Mouse (Mus musculus) retina, postnatal 7 days (tissue): ENCODE measurements around the gene Gm20388.

Experiments
- DNase-seq: peaks from one replicate; pipeline ENCODE4 v3.0.0-alpha.2; 2012; ENCODE audit warnings: low read depth, low spot score

Gm20388 gene

DNA sequence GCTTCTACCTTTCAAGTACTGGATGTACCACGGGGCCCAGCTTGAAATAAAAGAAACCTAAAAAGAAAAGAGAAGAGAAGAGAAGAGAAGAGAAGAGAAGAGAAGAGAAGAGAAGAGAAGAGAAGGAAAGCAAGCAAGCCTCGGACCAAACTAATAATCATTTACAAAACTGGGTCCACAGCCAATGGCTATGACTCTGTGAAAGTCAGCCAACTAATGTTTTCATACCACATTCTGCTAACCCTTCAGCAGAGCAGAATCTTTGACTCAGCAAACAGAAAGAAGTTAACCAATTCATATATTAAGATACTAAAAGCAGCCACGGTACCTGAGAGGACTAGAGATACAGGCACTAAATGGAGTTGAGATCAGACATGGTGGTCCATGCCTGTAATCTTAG, 3381.6 kb downstream of the Gm20388 start:
- DNase-seq: no peak

GRCm38 (mm10) chr8:123292785-123293184, 3382.1 kb downstream of the Gm20388 start:
- DNase-seq: no peak

GRCm38 (mm10) chr8:123298301-123298700, 3387.7 kb downstream of the Gm20388 start:
- no peak for DNase-seq

DNA sequence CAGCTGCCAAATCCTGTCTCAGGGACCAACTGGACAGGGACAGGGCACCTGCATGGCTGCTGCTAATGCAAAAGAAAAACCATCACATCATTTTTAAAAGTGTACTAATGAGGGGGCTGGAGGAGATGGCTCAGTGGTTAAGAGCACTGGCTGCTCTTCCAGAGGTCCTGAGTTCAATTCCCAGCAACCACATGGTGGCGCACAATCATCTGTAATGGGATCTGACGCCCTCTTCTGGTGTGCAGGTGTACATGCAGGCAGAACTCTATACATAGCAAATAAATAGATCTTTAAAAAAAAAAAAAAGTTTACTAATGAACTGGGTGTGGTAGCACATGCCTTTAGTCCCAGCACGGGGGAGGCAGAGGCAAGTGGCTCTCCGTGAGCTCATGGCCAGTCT, 3398.1 kb downstream of the Gm20388 start:
- DNase-seq: no peak

DNA sequence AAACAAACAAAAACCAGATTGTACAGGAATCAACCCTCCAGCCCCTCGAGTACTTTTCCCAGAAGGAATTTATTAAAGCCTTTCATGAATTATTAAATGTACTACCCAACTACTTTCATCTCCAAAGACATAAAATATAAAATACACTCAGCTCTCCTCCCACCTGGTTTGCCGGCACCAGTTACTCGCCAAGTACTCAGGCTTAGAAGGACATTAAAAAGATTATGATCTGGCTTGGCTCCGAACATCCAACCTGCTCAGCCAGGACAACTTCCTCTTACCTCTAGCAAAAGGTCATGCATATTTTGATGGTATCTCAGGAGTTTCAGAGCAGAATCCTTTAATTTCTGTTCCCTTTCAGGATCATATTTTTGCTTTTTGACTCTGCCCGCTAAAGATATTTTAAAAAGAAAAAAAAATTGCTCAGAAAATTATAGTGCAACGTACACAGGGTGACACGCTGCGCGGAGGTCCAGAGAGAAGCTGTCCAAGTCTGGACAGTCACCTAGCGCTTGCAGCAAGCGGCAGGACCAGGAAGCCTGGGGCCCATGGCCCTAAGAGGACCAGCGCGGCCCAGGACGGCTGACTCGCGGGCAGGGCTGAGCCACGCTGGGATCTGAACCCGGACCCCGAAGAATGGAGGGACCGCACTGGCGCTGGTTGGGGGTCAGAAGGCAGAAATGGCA, 3407.3 kb downstream of the Gm20388 start:
- DNase-seq: no peak

GRCm38 (mm10) chr8:123318467-123318911, 3407.8 kb downstream of the Gm20388 start, which contains the start of gene Fanca:
Gene Fanca (minus strand): TSS chr8:123318576.
- peak; percentile 78 for DNase-seq

DNA sequence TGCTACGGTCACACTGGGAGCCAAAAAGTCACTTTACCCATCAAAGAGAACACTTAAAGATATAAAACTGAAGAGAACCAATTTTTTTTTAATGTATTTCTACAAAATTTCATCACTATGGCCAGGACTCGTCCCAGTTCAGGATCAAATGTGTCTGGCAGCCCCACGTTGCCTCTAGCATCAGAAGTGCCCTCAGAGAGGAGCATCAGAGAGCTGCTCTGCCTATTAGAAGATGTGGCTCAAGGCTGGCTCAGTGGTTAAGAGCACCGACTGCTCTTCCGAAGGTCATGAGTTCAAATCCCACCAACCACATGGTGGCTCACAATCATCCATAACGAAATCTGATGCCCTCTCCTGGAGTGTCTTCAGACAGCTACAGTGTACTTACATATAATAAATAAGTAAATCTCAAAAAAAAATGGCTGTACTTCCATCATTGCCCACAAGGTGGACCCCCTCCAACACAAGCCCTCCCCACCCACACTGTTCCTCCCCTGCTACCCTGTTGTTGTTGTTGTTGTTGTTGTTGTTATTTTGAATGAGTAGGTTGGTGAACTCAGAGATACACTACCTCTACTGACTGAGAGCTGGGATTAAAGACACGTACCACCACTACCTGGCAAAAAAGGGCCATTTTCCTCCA, 3409.0 kb downstream of the Gm20388 start:
- DNase-seq: peak; percentile 41

DNA sequence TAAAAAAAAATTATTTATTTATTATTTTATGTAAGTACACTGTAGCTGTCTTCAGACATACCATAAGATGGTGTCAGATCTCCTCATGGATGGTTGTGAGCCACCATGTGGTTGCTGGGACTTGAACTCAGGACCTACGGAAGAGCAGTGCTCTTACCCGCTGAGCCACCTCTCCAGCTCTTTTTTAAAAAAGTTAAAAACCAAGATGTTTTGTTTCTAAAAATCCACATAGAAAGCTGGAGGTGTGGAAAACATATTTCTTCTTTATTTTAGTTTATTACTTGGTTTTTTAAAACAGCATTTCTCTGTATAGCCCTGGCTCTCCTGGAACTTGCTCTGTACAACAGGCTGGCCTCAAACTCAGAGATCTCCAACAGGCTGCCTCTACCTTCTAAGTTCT, 3417.9 kb downstream of the Gm20388 start:
- no peak for DNase-seq

- DNase-seq: no peak
Observed at GRCm38 (mm10) chr8:123329350-123329749, 3418.7 kb downstream of the Gm20388 start.

DNA sequence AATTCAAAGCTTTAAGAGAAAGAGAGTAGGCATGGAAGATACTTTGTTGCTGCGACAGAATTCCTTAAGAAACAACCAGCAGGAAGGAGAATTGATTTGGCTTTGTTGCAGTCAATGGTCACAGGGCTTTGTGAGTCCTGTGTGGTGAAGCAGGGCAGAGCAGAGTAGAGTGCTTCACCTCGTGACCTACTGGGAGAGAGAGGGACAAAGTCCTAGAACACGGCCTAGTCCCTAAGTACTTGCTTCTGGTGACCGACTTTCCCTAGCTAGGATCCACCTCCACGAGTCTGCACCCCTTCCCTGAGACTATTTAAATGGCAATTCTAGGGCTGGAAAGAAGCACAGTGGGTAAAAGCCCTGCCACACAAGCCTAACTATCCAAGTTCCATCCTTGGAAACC, 3419.3 kb downstream of the Gm20388 start:
- no peak for DNase-seq

DNA sequence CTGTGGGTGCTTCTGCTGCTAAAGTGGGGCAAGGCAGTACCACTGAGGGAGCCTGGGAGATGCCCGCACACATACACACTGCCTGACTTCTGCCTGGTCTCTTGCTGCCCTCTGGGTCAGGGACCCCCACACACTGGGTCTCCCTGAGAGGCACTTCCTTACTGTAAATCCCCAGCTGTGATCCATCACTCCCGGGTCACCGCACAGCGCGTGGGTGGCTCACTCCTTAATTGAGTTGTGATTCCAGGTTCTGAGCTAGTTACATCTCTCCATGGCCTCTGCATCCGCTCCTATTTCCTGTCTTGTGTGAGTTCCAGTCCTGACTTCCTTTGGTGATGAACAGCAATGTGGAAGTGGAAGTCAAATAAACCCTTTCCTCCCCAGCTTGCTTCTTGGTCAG, 3420.1 kb downstream of the Gm20388 start:
- DNase-seq: no peak

DNA sequence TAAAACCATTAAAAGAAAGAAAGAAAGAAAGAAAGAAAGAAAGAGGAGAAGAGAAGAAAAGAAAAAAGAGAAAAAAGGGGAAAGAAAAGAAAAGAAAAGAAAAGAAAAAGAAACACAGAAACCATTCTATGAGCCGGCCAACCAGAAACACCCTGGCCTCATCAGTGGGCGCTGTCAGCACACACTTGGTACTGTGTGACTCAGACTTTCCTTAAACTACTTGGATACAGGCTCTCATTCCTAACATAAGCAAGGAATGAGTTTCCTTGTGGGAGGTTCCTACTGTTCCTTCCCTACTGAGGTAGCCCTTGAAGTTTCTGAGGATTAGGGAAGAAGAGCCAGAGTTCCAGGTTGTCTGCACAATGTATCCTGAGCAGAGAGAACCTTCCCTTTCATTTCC, 3420.7 kb downstream of the Gm20388 start:
- no peak for DNase-seq

DNA sequence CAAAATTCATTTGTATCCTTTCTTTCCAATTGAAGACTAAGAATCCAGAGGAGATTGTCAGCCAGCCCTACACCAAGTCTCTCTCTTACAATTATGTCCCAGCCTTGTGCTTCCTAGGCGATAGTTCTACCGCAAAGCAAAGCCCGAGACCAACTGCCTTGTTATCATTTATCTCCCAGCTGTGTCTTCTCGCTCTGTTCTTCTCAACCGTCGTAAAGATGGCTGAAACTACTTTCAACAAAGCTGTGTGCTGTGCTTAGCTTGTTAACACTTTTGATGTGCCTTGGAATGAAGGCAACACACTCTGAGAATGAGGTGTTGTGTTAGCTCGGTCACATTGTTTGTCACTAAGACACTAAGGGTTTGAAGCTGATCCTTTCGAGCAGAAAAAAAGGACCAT, 3421.2 kb downstream of the Gm20388 start:
- no peak for DNase-seq

- peak; percentile 79 for DNase-seq
Observed at GRCm38 (mm10) chr8:123332262-123333090, 3421.8 kb downstream of the Gm20388 start, which contains the start of gene Spire2. Gene Spire2 (plus strand): TSS chr8:123332713.

- DNase-seq: no peak
Observed at GRCm38 (mm10) chr8:123333091-123333587, 3422.5 kb downstream of the Gm20388 start.

DNA sequence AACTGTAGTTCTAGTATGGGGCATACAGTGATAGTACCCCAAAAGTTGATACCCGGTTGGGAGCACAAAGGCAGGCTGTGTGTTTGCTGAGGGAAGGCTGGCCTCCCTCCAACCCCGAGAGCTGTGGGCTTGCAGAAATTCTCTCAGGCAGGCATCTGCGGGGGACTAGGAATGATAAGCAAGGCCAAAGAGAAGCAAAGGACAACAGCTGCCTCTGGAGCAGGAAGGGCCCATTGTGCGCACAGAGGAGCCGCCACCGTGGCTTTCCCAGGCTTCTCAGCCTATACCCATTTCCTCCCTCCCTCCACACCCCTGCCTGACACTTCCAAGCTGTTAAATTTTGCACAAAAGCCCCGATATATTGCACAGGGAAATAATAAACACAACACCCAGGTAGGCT, 3423.2 kb downstream of the Gm20388 start:
- no peak for DNase-seq

DNA sequence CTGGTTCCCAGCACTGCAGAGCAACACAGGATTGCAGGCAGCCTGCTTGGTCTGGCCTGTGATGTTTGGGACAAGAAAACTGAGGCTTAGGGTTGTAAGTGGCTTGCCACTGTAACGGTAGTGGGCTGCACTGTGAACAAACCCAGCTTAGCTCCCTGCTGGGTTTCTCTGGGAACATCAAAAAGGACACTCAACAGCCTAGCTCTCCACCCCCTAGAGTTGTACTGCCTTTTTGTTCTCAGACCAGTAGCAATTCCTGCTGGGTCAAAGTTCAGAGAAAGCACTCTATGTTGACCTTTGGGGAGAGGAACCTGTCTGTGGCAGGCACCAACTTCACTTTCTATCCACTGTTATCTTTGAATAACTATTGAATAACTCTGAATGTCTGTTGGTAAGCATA, 3423.8 kb downstream of the Gm20388 start:
- DNase-seq: no peak

GRCm38 (mm10) chr8:123337475-123337874, 3426.8 kb downstream of the Gm20388 start:
- DNase-seq: no peak

DNA sequence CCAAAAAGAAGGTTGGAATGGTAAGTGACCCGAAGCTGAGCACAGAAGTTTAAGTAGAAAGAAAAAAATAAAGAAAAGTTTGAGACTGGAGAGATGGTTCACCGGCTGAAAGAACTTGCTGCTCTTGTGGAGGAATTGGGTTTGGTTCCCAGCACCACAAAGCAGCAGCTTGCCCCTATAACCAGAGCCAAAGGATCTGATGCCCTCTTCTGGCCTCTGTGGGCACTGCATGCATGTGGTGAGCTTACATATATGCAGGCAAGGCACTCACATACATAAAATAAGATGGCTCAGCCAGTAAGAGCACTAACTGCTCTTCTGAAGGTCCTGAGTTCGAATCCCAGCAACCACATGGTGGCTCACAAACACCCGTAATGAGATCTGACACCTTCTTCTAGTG, 3429.4 kb downstream of the Gm20388 start:
- DNase-seq: no peak

DNA sequence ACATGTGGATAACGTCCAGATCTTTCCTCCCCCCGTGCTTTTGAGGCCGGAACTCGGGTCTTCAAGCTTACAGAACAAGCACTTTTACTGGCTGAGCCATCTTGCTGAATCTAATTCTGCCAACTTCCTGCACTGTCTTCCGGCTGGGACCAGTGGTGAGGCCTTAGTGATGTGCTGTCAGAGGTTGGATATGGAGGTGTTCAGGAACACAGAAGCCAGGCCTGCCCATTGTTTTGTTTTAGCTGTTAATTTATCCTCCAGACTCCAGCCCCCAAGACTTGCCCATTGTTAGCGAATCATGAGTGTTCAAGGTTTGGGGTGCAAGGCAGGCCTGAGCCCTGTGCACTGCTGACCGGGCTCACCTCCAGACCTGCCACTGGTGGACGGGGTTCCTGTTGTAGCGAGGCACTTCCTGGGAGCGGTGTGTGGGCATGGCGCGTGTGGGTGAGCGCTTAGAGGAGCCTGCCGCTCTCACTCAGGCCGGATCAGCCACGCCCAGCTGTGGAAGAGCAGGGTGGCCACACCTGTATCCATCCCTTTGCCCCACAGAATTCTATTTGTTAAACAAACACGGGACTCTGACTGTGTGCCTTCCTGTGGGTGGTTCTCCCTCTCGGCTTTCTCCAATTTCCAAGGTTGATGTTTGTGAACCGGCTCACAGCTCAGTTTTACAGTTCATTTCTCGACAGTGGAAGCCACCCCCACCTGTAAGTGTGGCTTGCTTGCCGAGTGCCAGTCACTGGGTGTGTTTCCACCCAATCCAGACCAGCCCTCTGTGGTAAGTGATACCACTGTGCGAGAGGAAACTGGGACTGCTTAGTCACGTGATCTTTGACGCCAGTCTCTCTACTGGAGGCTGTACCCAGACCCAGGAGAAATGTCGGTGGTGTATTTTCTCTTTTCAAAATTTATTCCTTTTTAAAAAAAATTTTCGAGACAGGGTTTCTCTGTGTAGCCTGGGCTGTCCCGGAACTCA, 3430.7 kb downstream of the Gm20388 start:
- no peak for DNase-seq

- no peak for DNase-seq
Observed at GRCm38 (mm10) chr8:123342253-123342652, 3431.6 kb downstream of the Gm20388 start.
